Mouse (Mus musculus) monocyte, adult 5-6 weeks (primary cell): ENCODE results near the gene Olfr98. TPM values are rescaled to one million over a fixed set of nuclear protein-coding genes. Genes with fewer than 3 reads are reported as not detected.
A peak's percentile ranks its signal among the peaks of the same experiment; 100 is the strongest.
"Not testable (repeated sequence)": the region's sequence is repeated elsewhere in the genome, so short reads cannot be mapped to it uniquely, and the experiment has no call there.

ENCODE experiments used
- ATAC-seq: fragments of 153-309, 156-312 bp; replicated peaks from 2 replicates; pipeline ENCODE4 v1.8.0; 2017; ENCODE audit warnings: mild to moderate bottlenecking; ENCODE audit not compliant: low TSS enrichment, insufficient number of reproducible peaks, severe bottlenecking, poor library complexity, low FRiP score
- total RNA-seq: library from RNA; stranded (forward); fragments of 200-1000, 200-491, 200-594 nt; gene quantifications from 3 replicates; pipeline ENCODE4 v1.2.3, GENCODE M21; 2017

The Olfr98 gene
- total RNA-seq, result not detected in 3 replicates

DNA sequence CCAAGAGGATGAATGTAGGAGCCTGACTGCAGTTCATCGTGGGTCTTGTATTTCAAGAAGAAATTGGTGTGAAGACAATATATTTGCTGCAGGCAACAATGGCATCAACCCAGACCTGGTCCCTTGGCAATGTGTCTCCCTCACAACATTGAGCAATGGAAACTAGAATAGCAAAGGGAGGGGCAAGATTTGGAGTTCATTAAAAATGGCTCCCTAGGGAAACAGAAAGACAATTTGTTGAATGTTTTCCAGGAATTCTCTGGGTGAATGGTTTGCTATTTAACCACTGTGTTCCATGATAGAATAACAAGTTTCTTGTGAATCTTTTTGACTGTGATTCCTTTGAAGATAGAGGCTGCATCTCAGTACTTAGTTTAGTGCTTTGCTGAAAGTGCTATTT lies at the start of gene Olfr98:
Gene Olfr98 (minus strand): TSS at position 124 of the 400 bp plus-strand sequence.
- ATAC-seq, result no peak

DNA sequence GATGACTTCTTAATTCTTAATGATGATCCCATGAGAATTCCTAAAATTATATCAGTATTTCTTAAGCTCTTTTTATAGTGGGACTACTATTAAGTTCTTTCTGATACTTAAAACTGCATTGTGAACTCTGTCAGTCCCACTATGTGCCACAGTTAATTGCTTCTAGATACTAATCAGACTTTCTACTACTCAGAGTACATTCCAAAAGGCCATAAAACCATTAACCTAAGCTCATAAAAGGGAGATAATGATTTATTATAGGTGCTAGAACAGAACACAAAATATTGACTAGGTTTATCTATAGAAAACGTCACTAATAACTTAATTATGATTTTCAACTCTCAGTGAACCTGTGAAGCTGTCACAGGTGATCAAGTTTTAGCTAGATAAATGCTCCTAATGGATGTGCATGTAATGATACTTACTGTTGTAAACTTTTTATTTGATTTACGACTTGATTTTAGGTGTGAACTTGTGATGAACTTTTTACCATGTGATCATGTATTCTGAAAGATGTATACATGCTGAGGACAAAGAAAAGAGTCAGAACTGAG lies 46.7 kb upstream of the Olfr98 start:
- ATAC-seq, result no peak

DNA sequence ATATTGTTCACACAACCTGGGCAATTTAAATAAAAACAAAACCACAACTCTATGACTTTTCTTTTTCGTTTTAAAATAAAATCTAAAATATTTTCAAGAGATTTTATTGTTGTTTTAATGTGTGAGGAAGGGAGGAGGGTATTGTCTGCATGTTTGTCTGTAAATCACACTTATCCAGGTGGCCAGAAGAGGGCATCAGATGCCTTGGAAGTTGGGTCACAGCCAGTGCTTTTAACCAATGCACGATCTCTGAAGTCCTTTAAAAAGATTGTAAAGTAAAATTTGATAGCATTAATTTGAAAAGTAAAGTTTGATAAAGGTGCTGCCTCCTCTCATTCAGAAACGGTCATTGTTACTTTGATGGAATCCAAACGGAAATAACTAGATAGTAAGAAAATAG lies 44.9 kb upstream of the Olfr98 start:
- ATAC-seq, result no peak

DNA sequence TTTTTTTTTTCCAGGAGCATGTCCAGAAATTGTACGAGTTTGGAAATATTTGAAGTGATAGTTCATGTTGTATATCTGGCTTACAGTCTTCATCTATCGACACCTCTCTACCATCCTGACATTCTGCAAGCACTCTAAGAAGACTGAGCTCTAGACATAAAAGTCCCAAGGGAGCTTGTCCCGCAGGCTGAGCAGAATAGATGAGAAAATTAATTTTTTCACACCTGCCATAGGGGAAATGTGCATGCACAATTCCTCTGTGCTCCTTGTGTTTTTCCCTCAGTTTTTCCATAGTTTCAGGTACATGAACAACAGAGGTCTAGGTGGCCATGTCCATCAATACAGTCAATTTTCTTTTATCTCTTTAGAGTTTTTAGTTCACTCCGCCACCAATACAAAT lies 40.7 kb upstream of the Olfr98 start, which contains the start of gene Olfr101:
Gene Olfr101 (minus strand): TSS at position 101 of the 400 bp plus-strand sequence.
- ATAC-seq, result no peak

DNA sequence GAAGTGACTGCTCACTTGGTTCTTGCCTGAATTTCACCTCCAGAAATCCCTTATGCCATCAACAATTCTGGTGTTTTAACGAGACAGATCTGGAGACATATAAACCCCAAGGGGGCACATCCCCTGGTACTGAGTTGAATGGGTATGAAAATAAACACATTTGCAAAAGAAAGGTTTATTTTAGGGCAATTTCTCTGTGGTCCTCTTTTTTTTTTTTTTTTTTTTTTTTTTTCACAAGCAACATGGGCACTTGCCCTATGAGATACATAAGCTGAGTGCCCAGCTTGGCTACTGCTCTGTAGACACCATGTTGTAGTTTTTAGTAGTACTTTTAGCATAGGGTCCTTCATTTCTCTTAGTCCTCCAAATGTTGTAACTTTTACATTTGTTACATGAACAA lies 19.8 kb upstream of the Olfr98 start, which contains the start of gene Olfr99:
Gene Olfr99 (minus strand): TSS at position 101 of the 400 bp plus-strand sequence.
- ATAC-seq, result no peak

DNA sequence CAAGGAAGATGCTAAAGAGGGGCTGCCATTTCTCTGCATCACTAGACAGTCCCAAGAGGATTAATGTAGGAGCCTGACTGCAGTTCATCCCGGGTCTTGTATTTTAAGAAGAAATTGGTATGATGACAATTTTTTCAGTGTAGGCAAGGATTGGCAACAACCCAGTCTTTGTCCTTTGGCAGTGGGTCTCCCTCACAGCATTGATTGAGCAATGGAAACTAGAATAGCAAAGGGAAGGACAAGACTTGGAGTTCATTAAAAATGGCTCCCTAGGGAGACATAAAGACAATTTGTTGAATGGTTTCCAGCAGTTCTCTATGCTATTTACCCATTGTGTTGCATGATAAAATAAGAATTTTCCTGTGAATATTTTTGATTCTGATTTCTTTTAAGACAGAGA lies 16.8 kb upstream of the Olfr98 start:
- no peak for ATAC-seq

DNA sequence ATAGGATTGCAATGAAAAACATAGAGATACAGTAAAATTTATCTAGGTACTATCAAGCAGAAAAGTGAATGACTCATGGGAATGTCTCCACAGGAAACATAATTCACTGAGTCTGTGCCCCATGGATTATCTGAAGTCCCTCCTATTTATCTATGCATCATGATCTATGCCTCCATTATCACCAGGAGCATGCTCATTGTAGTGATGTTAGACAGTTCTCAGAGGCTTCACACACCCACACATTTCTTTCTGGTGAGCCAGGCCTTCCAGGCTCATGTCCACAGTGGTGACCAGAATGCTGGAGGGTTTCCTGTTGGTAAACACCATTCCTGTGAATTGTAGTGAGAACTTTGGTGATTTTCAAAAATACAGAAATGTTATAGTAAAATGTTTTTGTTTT lies 13.0 kb upstream of the Olfr98 start:
- no peak for ATAC-seq

DNA sequence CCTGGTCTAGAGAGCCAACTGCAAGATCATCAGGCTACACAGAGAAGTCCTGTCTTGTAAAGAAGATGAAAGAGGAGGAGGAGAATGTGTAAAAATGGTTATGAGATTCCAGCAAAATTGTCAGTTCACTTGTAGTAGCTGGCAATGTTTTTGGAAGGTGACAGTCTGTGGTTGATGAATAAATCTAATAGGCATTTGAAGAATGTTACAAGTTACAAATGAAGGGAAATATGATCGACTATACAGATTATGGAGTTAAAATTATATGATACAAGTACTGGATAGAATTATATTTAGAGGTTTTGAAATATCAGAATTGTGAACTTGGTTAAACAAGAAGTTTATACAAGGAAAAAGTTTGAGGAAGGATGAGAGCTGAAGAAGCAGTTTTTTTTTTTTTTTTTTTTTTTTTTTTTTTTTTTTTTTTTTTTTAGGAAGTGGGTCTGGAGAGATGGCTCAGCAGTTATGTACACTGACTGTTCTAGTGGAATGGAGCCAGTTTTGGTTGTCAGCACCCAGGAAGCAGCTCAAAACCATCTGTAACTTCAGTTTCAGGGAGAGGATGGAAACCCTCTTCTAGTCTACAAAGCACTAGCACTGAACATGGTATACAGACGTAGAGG lies 12.2 kb upstream of the Olfr98 start:
- no peak for ATAC-seq

DNA sequence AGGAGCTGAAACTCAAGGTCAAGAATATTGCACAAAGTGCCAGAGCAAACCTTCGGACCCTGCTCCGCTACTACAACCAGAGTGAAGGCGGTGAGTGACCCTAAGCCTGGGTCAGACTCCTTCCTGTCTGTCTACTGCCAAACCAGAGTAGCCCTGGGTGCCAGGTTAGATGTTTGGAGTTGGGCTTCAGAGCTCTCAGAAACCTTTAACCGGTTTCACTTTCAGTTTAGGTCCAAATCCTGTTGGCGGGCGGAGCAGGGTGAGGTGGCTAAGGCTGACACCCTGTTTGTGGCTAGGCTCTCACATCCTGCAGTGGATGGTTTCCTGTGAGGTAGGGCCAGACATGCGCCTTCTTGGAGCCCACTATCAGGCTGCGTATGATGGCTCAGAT lies 7.1 kb upstream of the Olfr98 start:
- ATAC-seq, result peak; percentile 82

DNA sequence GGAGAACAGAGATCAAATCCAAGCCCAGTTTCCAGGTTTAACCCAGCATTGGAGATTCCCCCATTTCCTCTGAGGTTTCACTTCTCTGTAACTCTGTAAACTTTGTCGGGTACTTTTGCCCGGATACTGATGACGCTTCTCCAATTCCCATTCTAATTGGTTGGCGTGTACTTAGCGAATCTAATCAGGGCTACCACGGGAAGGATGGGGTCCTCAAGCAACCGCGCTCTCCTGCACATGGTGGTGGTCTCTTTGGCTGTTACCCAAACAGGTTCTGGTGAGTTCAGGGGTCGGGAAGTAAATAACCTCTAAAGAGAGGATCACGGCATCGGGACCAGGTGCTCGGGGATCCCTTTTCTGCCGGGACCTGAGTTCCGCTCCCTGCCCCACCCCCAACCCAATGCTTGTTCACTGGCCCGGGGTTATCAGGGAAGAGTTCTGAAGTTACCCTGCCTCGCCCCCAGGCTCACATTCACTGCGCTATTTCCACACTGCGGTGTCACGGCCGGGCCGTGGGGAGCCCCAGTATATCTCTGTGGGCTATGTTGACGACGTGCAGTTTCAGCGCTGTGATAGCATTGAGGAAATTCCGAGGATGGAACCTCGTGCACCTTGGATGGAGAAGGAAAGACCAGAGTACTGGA lies 6.6 kb upstream of the Olfr98 start, which contains the start of gene H2-M3:
Gene H2-M3 (plus strand): TSS at position 163 of the 644 bp plus-strand sequence.
- peak; percentile 72 for ATAC-seq

DNA sequence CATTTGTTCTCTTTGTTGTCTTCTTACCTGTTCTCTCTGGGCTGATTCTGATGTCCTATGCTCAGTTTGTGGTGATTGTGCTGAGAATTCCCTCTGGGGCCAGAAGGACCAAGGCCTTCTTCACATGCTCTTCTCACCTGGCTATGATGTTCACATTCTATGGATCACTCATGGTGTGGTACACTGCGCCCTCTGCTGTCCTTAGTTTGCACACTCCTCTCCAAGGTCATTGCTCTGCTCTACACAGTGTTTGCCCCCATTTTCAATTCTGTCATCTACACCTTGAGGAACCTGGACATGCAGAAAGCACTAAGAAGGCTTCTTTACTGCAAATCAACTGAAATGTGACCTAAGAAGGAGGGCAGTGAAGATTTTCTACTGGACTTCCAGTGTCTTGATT lies 13.0 kb downstream of the Olfr98 start:
- no peak for ATAC-seq

DNA sequence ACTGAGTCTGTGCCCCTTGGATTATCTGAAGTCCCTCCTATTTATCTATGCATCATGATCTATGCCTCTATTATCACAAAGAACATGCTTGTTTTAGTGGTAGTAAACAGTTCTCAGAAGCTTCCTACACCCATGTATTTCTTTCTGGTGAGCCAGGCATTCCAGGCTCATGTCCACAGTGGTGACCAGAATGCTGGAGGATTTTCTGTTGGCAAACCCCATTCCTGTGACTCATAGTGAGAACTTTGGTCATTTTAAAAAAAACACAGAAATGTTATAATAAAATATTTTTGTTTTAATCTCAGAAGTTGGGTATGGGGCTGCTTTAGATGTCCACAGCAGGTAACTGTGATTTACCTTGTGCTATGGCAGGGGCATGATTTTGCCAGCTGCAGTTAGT lies 14.1 kb downstream of the Olfr98 start:
- ATAC-seq, result no peak

DNA sequence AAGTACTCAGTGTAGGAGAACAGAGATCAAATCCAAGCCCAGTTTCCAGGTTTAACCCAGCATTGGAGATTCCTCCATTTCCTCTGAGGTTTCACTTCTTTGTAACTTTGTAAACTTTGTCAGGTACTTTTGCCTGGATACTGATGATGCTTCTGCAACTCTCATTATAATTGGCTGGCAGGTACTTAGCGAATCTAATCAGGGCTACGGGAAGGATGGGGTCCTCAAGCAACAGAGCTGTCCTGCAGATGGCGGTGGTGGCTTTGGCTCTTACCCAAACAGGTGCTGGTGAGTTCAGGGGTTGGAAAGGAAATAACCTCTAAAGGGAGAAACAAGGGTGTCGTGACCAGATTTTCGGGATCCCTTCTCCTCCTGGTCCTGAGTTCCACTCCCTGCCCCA lies 16.8 kb downstream of the Olfr98 start:
- ATAC-seq, result peak; percentile 59; the same call in 1 of the 2 replicates

DNA sequence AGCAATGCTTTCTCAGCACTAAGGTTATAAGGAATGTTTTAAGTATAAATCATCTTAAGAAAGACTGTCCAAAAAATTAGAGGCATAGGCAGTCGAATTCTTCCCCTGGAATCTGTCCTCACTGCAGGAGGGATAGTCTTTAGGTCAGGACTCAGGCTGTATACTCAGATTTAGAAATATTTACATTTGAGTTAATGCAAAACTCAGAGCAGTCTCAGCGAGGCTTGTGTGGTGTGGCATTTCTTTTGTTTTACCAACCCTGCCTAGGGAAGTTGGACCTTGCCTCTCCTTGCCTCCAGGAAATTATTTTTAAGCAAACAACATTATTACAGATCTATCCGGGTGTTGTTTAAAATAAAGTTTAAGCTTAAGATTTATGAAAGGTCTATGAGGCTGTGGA lies 21.4 kb downstream of the Olfr98 start:
- ATAC-seq, result no peak

DNA sequence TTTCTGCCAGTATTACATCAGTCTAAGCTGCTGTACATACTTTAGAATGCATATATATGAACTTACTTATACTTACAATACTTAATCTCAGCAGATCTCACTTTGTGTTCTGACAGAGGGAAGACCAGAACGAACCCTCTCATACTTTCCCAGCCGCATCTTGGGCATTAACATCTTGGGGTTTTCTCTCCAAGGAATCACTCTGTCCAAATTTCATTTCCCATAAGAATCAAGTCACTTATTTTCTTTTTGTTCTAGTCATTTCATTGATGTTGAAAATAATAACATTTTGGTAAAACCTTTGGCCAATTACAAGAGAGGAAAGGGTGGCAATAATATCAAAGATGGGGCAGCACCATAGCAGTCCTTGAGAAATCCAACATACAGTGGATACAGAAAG lies 26.3 kb downstream of the Olfr98 start, which contains the start of gene Olfr97:
Gene Olfr97 (minus strand): TSS at position 101 of the 400 bp plus-strand sequence.
- ATAC-seq, result not testable (repeated sequence)

DNA sequence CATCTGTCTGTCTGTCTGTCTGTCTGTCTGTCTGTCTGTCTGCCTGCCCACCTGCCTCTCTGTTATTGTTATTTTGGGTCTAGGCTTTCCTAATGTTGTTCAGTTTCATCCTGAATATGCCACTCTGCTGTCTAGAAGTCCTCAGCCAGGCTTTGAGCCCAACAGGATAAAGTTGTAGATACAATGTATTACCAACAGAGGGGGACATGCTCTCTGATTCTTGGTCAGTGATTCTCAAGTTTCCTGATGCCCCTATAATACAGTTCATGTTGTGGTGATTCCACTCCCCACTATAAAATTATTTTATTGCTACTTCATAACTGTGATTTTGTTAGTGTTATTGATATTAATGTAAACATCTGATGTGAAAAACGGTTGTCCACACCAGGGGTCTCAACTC lies 41.7 kb downstream of the Olfr98 start:
- no peak for ATAC-seq

DNA sequence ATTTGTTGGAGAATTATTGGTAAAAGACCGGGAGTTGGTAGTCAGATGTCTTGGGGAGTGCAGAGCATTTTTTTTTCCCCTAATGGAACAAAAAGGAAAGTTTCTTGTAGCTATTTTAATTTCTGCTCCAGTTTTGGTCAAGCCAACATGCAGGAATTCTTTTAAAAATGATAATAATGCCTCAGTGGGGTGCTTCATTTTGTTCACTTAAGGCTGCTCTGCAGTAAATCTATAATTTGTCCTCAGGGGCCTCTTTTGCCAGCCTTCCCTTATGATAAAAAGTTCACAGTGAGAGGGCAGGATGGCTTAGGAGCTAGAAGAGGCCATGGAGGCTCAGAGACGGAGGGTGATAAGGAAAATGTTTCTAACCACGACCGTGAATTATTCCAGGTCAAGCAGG lies 43.7 kb downstream of the Olfr98 start, which contains the start of gene Olfr96:
Gene Olfr96 (plus strand): TSS at position 301 of the 400 bp plus-strand sequence.
- ATAC-seq, result no peak

DNA sequence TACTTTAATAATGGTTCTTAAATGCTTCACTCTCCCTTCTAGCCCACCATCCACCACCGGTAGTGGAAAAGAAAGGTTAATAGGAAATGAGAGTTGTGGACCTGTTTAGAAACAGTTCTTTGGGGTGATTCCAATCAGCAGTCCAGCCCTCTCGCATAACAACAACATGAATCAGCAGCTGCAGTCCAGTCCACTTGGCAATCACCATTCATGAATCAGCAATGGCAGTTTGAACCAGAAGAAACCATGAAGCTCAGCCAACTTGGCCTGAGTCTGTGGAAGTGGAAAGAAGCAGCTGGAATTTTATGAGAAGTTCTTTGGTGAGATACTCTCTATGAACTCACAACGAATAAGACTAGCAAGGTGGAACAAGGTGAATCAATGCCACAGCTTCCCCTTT lies 45.1 kb downstream of the Olfr98 start:
- no peak for ATAC-seq

DNA sequence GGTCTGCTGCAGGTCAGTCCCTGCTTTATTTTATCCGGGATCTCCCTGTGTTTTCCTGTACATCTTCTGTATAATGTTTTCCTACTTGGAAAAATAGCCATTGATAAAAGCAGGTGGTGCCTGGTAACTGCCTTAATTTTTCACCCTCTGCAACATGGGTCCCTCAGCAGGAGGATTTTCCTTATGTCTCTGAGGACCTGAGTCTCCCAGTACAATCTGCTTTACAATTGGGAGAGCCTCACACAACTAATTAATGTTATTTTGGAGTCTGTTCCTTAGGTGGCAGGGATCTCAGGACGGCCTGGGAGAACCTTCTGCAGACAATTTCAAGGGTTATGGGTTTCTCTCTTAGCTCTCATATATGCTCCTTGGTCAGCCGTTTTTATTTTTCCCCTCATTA lies 50.5 kb downstream of the Olfr98 start, which contains the start of gene Olfr95:
Gene Olfr95 (minus strand): TSS at position 101 of the 400 bp plus-strand sequence.
- no peak for ATAC-seq
